Mouse (Mus musculus) forebrain, embryonic 10.5 days (tissue): ENCODE measurements around the gene Alg13. TPM values are rescaled to one million over a fixed set of nuclear protein-coding genes. Genes with fewer than 3 reads are reported as not detected.

Experiments used
- DNase-seq: peaks from one replicate; pipeline ENCODE4 v3.0.0-alpha.2; 2017; ENCODE audit warnings: low spot score; ENCODE audit errors: extremely low spot score
- H3K27ac ChIP-seq: fragments of 300-500 bp; sonication (generic); 2 replicates; pipeline ENCODE4 v1.5.1; 2016; ENCODE audit warnings: mild to moderate bottlenecking
- H3K27me3 ChIP-seq: fragments of 300-500 bp; sonication (generic); 2 replicates; pipeline ENCODE4 v1.6.1; 2016; ENCODE audit warnings: mild to moderate bottlenecking; ENCODE audit not compliant: poor library complexity, severe bottlenecking
- H3K36me3 ChIP-seq: fragments of 300-500 bp; sonication (generic); replicated peaks from 2 replicates; pipeline ENCODE4 v1.6.1; 2016; ENCODE audit warnings: mild to moderate bottlenecking, moderate library complexity
- H3K4me1 ChIP-seq: fragments of 300-500 bp; sonication (generic); 2 replicates; pipeline ENCODE4 v1.6.1; 2016
- H3K4me3 ChIP-seq: fragments of 300-500 bp; sonication (generic); 2 replicates; pipeline ENCODE4 v1.5.1; 2016; ENCODE audit warnings: mild to moderate bottlenecking, moderate library complexity
- H3K9me3 ChIP-seq: fragments of 300-500 bp; sonication (generic); 2 replicates; pipeline ENCODE4 v1.6.1; 2016; ENCODE audit warnings: mild to moderate bottlenecking, moderate library complexity
- WGBS: fragments of 180-500 bp; shearing (Covaris S2); methylation state at CpG from one replicate; pipeline ENCODE4 v1.1.7; 2016; 5-methylcytosine and 5-hydroxymethylcytosine counted together
- polyA plus RNA-seq: library from polyadenylated mRNA; unstranded; fragments of >200 nt; fragmentation: Nextera tagmentation; extraction: Ambion mirVana; gene quantifications from 2 replicates; pipeline ENCODE4 v1.2.1, GENCODE M21; 2016

Alg13 gene
- polyA plus RNA-seq, result 26.1 and 27.3 TPM in 2 replicates

DNA sequence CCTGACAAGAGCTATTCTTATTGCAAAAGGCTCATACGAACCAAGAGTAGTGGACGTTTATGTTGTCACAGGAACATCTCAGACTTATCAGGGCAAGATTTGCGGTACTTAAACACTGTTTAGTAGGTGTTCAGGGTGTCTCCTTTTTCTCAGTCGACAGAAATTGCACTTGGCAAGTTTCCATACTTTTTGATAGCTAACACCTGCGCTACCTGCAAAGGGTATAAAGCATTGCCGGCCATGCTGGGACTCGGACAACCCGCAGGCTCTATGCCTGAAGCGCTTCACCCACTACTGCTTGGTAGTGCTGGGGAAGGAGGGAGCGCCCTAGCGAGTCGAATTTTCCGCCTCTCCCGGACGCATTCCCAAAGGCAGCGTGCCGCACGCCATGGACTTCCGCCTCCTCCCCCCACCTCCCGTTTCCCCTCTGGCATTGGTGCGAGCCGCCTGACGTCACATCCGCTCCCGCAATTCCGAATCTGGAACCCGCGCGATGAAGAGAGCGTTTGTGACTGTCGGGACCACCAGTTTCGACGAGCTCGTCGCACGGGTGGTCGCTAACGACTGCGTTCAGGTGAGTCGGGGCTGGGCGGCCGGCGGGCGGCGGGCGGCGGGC is at the start of gene Alg13:
Gene Alg13 (plus strand): TSS at position 257 of the 616 bp plus-strand sequence.
- peaks cover 9% of the 10 kb centered on the region for H3K4me1 ChIP-seq
- peak within 1 kb of the TSS; percentile 72 for H3K4me3 ChIP-seq
- DNase-seq, result peak; percentile 83
- peak within 1 kb of the TSS; percentile 86 for H3K27ac ChIP-seq
- no peaks in the 10 kb centered on the region for H3K9me3 ChIP-seq
- 28% methylated on average over 47 of the region's 47 CpGs for WGBS
- H3K36me3 ChIP-seq, result no peaks in the 10 kb centered on the region
- H3K27me3 ChIP-seq, result peaks cover 6% of the 10 kb centered on the region; the same call in 1 of the 2 replicates

- no peaks in the 10 kb centered on the region for H3K9me3 ChIP-seq
- H3K27ac ChIP-seq, result no peak overlapping the region
- no peaks in the 10 kb centered on the region for H3K27me3 ChIP-seq
- H3K36me3 ChIP-seq, result no peaks in the 10 kb centered on the region
- 80% methylated on average over 1 of the region's 1 CpGs for WGBS
- no peak overlapping the region for H3K4me3 ChIP-seq
- no peaks in the 10 kb centered on the region for H3K4me1 ChIP-seq
- no peak for DNase-seq
These were observed 49.0 kb upstream of the Alg13 start for GRCm38 (mm10) chrX:144268606-144269005.

- Histone ChIP-seq H3K27ac (no peak overlapping the region), H3K4me3 (no peak overlapping the region), H3K27me3 (no peaks in the 10 kb centered on the region), H3K4me1 (no peaks in the 10 kb centered on the region), H3K9me3 (no peaks in the 10 kb centered on the region), H3K36me3 (no peaks in the 10 kb centered on the region)
- DNase-seq, result no peak
- 92% methylated on average over 2 of the region's 2 CpGs for WGBS
These were observed 16.1 kb upstream of the Alg13 start for GRCm38 (mm10) chrX:144301476-144301875.

- Histone ChIP-seq H3K4me3 (no peak overlapping the region), H3K4me1 (0 out of 2 replicates have a peak, but pooled peaks cover 3% of the 10 kb centered on the region), H3K9me3 (no peaks in the 10 kb centered on the region), H3K27ac (no peak overlapping the region), H3K27me3 (no peaks in the 10 kb centered on the region), H3K36me3 (no peaks in the 10 kb centered on the region)
- no peak for DNase-seq
- WGBS, result 92% methylated on average over 2 of the region's 2 CpGs
These were observed 11.9 kb upstream of the Alg13 start for GRCm38 (mm10) chrX:144305659-144306058.

DNA sequence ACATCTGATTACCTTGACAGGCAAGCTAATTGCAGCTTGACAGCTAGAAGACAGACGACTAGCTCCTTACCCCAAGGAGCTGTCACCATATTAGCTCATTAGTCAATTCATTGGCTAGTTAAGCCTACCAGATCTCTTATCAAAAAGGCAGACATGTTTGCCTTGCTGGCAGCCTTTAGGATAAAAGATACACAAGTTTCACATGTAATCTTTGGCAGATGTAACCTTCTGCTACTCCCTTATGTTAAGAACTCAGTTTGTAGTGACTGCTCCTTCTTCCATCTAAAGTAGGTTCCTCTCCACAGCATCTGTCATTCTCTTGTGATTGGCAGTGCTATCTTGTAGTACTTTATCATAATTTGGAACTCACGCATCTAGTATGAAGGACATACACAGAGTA is 3.6 kb upstream of the Alg13 start:
- no peaks in the 10 kb centered on the region for H3K9me3 ChIP-seq
- H3K4me3 ChIP-seq, result no peak overlapping the region
- peaks cover 3% of the 10 kb centered on the region; the same call in 1 of the 2 replicates for H3K4me1 ChIP-seq
- 67% methylated on average over 2 of the region's 2 CpGs for WGBS
- DNase-seq, result no peak
- peaks cover 6% of the 10 kb centered on the region; the same call in 1 of the 2 replicates for H3K27me3 ChIP-seq
- no peaks in the 10 kb centered on the region for H3K36me3 ChIP-seq
- H3K27ac ChIP-seq, result no peak overlapping the region

DNA sequence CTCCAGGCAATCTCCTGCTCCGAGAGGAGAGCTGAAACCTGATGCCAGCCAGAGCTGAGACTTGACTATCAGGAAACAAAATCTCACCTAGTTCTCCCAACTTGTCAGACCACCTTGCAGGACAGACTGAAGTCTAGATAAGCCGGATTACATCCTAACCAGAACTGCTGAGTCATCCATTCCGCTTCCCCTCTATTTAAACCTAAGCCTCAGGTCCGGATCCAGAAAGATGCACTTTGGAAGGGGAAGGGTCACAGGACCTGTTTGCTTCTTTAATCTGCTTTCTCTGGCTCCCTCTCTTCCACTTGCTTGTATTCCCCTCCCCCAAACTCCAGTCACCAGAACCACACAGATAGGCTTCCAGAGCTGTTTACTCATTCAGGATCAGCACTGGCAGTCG is 2.6 kb upstream of the Alg13 start:
- H3K27ac ChIP-seq, result no peak overlapping the region

DNA sequence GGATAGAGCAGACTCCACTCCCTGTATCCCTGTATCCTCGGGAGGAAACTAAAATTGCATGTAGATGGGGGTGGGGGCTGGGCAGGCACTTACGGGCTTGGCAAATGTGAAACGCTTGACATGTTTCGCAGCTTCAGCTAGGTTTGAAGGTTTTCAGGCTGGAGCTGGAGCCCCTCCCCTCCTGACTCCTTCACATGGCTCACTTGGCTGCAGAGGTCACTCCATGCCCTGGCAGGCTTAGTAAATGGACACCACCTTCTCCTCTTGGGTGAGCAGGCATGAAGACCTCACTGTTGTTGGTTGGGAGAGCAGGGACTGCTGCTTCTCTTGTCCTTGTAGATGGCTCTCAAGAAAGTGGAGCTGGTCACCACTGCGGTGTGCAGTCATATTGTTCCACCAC is 1.6 kb upstream of the Alg13 start:
- no peak for DNase-seq
- Histone ChIP-seq H3K27me3 (peaks cover 6% of the 10 kb centered on the region; the same call in 1 of the 2 replicates), H3K4me1 (peaks cover 9% of the 10 kb centered on the region), H3K36me3 (no peaks in the 10 kb centered on the region), H3K4me3 (no peak overlapping the region), H3K9me3 (no peaks in the 10 kb centered on the region), H3K27ac (no peak overlapping the region)
- 73% methylated on average over 5 of the region's 5 CpGs for WGBS

More for the DNA sequence above, 2.6 kb upstream of the Alg13 start:
- no peaks in the 10 kb centered on the region for H3K36me3 ChIP-seq
- H3K4me1 ChIP-seq, result peaks cover 9% of the 10 kb centered on the region
- DNase-seq, result no peak
- 23% methylated on average over 5 of the region's 5 CpGs for WGBS
- no peak overlapping the region for H3K4me3 ChIP-seq
- no peaks in the 10 kb centered on the region for H3K9me3 ChIP-seq
- H3K27me3 ChIP-seq, result peaks cover 6% of the 10 kb centered on the region; the same call in 1 of the 2 replicates

DNA sequence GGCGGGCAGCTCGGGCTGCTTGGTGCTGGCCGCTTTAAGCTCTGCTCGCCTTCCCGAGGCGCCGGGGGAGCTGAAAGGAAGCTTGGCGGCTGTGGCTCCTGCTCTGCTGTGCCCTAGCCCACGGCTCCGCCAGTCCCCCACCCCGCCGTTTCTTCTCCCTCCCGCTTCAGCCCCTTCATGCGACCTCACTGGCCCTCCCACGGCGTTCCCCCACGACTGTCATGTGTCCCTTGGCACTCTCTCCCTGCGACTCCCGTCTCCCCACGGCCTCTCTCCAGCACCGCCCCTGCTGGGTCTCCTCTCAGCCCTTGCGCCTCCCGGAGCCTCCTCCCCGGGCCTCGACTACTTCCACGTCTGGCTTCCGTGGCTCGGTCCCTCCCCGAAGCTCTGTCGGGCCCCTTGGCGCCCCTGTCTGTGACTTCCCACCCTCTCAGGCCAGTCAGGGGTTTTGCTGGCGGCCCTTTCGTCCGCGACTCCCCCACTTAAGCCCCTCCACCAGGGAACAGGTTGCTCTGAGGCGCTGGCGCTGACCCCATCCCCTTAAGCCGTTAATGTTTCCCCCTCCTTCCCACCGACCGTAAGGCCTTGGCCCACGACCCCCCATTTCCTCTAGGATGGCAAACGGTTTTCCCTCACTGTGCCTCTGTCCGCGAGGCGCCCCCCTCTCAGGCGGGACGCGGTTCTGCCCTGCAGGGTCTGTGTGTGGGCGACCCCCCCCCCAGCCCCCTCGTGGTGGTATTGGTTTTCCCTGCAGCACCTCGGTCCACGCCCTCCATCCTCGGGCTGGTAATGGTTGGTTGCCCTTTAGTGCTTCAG is 768 bp downstream of the Alg13 start:
- WGBS, result 16% methylated on average over 52 of the region's 53 CpGs
- Histone ChIP-seq H3K27ac (peak overlapping the region; percentile 86), H3K9me3 (no peaks in the 10 kb centered on the region), H3K27me3 (peaks cover 6% of the 10 kb centered on the region; the same call in 1 of the 2 replicates), H3K4me3 (peak overlapping the region; percentile 72), H3K4me1 (peaks cover 9% of the 10 kb centered on the region), H3K36me3 (no peaks in the 10 kb centered on the region)
- DNase-seq, result peak; percentile 13

GRCm38 (mm10) chrX:144319366-144319765 is 1.8 kb downstream of the Alg13 start:
- DNase-seq, result no peak
- Histone ChIP-seq H3K4me3 (peak overlapping the region; percentile 72), H3K4me1 (peaks cover 9% of the 10 kb centered on the region), H3K9me3 (no peaks in the 10 kb centered on the region), H3K36me3 (no peaks in the 10 kb centered on the region), H3K27me3 (peaks cover 6% of the 10 kb centered on the region; the same call in 1 of the 2 replicates), H3K27ac (no peak overlapping the region)
- 28% methylated on average over 9 of the region's 9 CpGs for WGBS

DNA sequence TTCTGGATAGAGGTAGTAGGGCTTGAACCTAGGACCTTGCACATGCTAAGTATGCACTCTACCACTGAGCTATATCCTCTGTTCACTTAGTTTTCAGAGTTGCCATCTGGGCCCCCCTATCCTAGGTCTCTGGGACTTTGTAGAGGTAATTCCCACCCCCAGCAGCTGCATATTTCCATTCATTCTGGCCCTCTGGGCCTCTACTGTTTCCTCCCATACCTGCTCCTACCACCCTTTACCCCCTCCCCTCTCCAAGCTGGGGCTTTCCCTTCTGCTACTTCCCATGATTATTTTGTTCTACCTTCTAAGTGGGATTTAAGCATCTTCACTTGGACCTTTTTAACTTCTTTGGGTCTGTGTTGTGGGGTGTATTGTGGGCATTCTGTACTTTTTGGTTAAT is 7.8 kb downstream of the Alg13 start:
- H3K27me3 ChIP-seq, result no peaks in the 10 kb centered on the region
- H3K27ac ChIP-seq, result no peak overlapping the region
- DNase-seq, result no peak
- H3K4me3 ChIP-seq, result no peak overlapping the region
- H3K36me3 ChIP-seq, result peaks cover 10% of the 10 kb centered on the region
- H3K9me3 ChIP-seq, result no peaks in the 10 kb centered on the region
- no peaks in the 10 kb centered on the region for H3K4me1 ChIP-seq

GRCm38 (mm10) chrX:144335332-144336015 is 17.9 kb downstream of the Alg13 start:
- no peaks in the 10 kb centered on the region for H3K4me1 ChIP-seq
- H3K4me3 ChIP-seq, result no peak overlapping the region
- H3K27ac ChIP-seq, result no peak overlapping the region
- no peaks in the 10 kb centered on the region; the same call in 1 of the 2 replicates for H3K36me3 ChIP-seq
- no peaks in the 10 kb centered on the region for H3K9me3 ChIP-seq
- no peak for DNase-seq
- H3K27me3 ChIP-seq, result no peaks in the 10 kb centered on the region; the same call in 1 of the 2 replicates
- 43% methylated on average over 8 of the region's 8 CpGs for WGBS

GRCm38 (mm10) chrX:144337938-144338337 is 20.3 kb downstream of the Alg13 start:
- H3K27ac ChIP-seq, result no peak overlapping the region
- DNase-seq, result no peak
- no peaks in the 10 kb centered on the region; the same call in 1 of the 2 replicates for H3K27me3 ChIP-seq
- H3K36me3 ChIP-seq, result no peaks in the 10 kb centered on the region; the same call in 1 of the 2 replicates
- no peak overlapping the region for H3K4me3 ChIP-seq
- H3K4me1 ChIP-seq, result no peaks in the 10 kb centered on the region
- no peaks in the 10 kb centered on the region for H3K9me3 ChIP-seq
